Mouse (Mus musculus): ENCODE data around the gene Polr2j. TPM values are rescaled to one million over a fixed set of nuclear protein-coding genes. Genes with fewer than 3 reads are reported as not detected.

Polr2j gene
- total and polyA plus RNA-seq, 3 experiments, result 76.8 to 192 (median 163) TPM

- peaks cover 62% of the 10 kb centered on the region for H3K4me1 ChIP-seq (ENCODE audit: insufficient read depth, low read depth, low read length)
- peaks cover 75% of the 10 kb centered on the region for H3K36me3 ChIP-seq (replicated peaks)
- peak within 1 kb of the TSS; percentile 86 for H3K4me3 ChIP-seq (ENCODE audit: low read depth, low read length)
- H3K9me3 ChIP-seq (replicated peaks), result no peaks in the 10 kb centered on the region
- TF ChIP-seq CTCF (IDR thresholded peaks at IDR 0.05; ENCODE audit: low read depth, low read length), result no peak
- TF ChIP-seq TAL1 (conservative IDR thresholded peaks at IDR 0.05; ENCODE audit: low read depth, low read length), result no peak
- no peak for TF ChIP-seq POLR2AphosphoS5 (IDR thresholded peaks at IDR 0.05; ENCODE audit: insufficient replicate concordance, low read depth, low read length)
- no peak for TF ChIP-seq GATA1 (IDR thresholded peaks at IDR 0.05; ENCODE audit: borderline replicate concordance, low read length)
- TF ChIP-seq GATA2 (IDR thresholded peaks at IDR 0.05; ENCODE audit: borderline replicate concordance, low read depth, low read length), result no peak
- H3K27me3 ChIP-seq (ENCODE audit: insufficient read depth, low read length), result no peaks in the 10 kb centered on the region
- DNase-seq (ENCODE audit: low spot score) (peak; percentile 78), ATAC-seq (ENCODE audit: extremely low read depth, insufficient number of reproducible peaks, low FRiP score, poor library complexity, severe bottlenecking) (peak; percentile 89)
Observed at GRCm38 (mm10) chr5:136135571-136136291, 19.3 kb downstream of the Polr2j start, which contains the start of the genes Lrwd1 and Alkbh4. Lrwd1 (minus strand) TSS chr5:136136074. Alkbh4 (plus strand) TSS chr5:136136146.

- TF ChIP-seq GATA2 (IDR thresholded peaks at IDR 0.05; ENCODE audit: borderline replicate concordance, low read depth, low read length) (no peak), GATA1 (IDR thresholded peaks at IDR 0.05; ENCODE audit: borderline replicate concordance, low read length) (no peak), POLR2AphosphoS5 (IDR thresholded peaks at IDR 0.05; ENCODE audit: insufficient replicate concordance, low read depth, low read length) (no peak), TAL1 (conservative IDR thresholded peaks at IDR 0.05; ENCODE audit: low read depth, low read length) (no peak)
- H3K4me1 ChIP-seq (ENCODE audit: insufficient read depth, low read depth, low read length), result peaks cover 62% of the 10 kb centered on the region
- DNase-seq (ENCODE audit: low spot score) (no peak), ATAC-seq (ENCODE audit: extremely low read depth, insufficient number of reproducible peaks, low FRiP score, poor library complexity, severe bottlenecking) (peak; percentile 11; the same call in 1 of the 2 replicates)
- no peaks in the 10 kb centered on the region for H3K27me3 ChIP-seq (ENCODE audit: insufficient read depth, low read length)
- no peaks in the 10 kb centered on the region for H3K9me3 ChIP-seq (replicated peaks)
- H3K36me3 ChIP-seq (replicated peaks), result peaks cover 75% of the 10 kb centered on the region
- H3K4me3 ChIP-seq (ENCODE audit: low read depth, low read length), result peak overlapping the region; percentile 86
Observed at GRCm38 (mm10) chr5:136136292-136136990, 20.0 kb downstream of the Polr2j start.

- DNase-seq (ENCODE audit: low spot score), result no peak
- peak overlapping the region; percentile 54; the same call in 1 of the 2 replicates for H3K4me3 ChIP-seq (ENCODE audit: low read depth, low read length)
- H3K9me3 ChIP-seq (replicated peaks), result no peaks in the 10 kb centered on the region
- no peaks in the 10 kb centered on the region for H3K27me3 ChIP-seq (ENCODE audit: insufficient read depth, low read length)
- peaks cover 75% of the 10 kb centered on the region for H3K36me3 ChIP-seq (replicated peaks)
- peaks cover 65% of the 10 kb centered on the region for H3K4me1 ChIP-seq (ENCODE audit: insufficient read depth, low read depth, low read length)
- ATAC-seq (ENCODE audit: extremely low read depth, insufficient number of reproducible peaks, low FRiP score, poor library complexity, severe bottlenecking), result no peak
- TF ChIP-seq GATA1 (IDR thresholded peaks at IDR 0.05; ENCODE audit: borderline replicate concordance, low read length) (no peak), CTCF (IDR thresholded peaks at IDR 0.05; ENCODE audit: low read depth, low read length) (peak; percentile 62; the same call in 1 of the 2 replicates)
Observed at GRCm38 (mm10) chr5:136137658-136138274, 21.3 kb downstream of the Polr2j start.

- ATAC-seq (ENCODE audit: extremely low read depth, insufficient number of reproducible peaks, low FRiP score, poor library complexity, severe bottlenecking), result no peak
- H3K4me1 ChIP-seq (ENCODE audit: insufficient read depth, low read depth, low read length), result peaks cover 64% of the 10 kb centered on the region
Observed at GRCm38 (mm10) chr5:136139393-136139792, 23.0 kb downstream of the Polr2j start.

GRCm38 (mm10) chr5:136140057-136140482, 23.6 kb downstream of the Polr2j start:
- Histone ChIP-seq H3K9me3 (replicated peaks) (0 out of 2 replicates have a peak, but pooled peaks cover 4% of the 10 kb centered on the region), H3K4me3 (ENCODE audit: low read depth, low read length) (no peak overlapping the region), H3K4me1 (ENCODE audit: insufficient read depth, low read depth, low read length) (peaks cover 64% of the 10 kb centered on the region), H3K27me3 (ENCODE audit: insufficient read depth, low read length) (no peaks in the 10 kb centered on the region), H3K36me3 (replicated peaks) (peaks cover 54% of the 10 kb centered on the region)
- DNase-seq (ENCODE audit: low spot score) (no peak), ATAC-seq (ENCODE audit: extremely low read depth, insufficient number of reproducible peaks, low FRiP score, poor library complexity, severe bottlenecking) (no peak)
- TF ChIP-seq POLR2AphosphoS5 (IDR thresholded peaks at IDR 0.05; ENCODE audit: insufficient replicate concordance, low read depth, low read length) (no peak), TAL1 (conservative IDR thresholded peaks at IDR 0.05; ENCODE audit: low read depth, low read length) (no peak), CTCF (IDR thresholded peaks at IDR 0.05; ENCODE audit: low read depth, low read length) (no peak), GATA2 (IDR thresholded peaks at IDR 0.05; ENCODE audit: borderline replicate concordance, low read depth, low read length) (no peak), GATA1 (IDR thresholded peaks at IDR 0.05; ENCODE audit: borderline replicate concordance, low read length) (no peak)

More at GRCm38 (mm10) chr5:136139393-136139792, 23.0 kb downstream of the Polr2j start:
- Histone ChIP-seq H3K36me3 (replicated peaks) (peaks cover 61% of the 10 kb centered on the region), H3K27me3 (ENCODE audit: insufficient read depth, low read length) (no peaks in the 10 kb centered on the region), H3K4me3 (ENCODE audit: low read depth, low read length) (no peak overlapping the region; the same call in 1 of the 2 replicates), H3K9me3 (replicated peaks) (0 out of 2 replicates have a peak, but pooled peaks cover 4% of the 10 kb centered on the region)
- DNase-seq (ENCODE audit: low spot score), result no peak
- TF ChIP-seq GATA2 (IDR thresholded peaks at IDR 0.05; ENCODE audit: borderline replicate concordance, low read depth, low read length) (no peak), GATA1 (IDR thresholded peaks at IDR 0.05; ENCODE audit: borderline replicate concordance, low read length) (no peak), TAL1 (conservative IDR thresholded peaks at IDR 0.05; ENCODE audit: low read depth, low read length) (no peak), POLR2AphosphoS5 (IDR thresholded peaks at IDR 0.05; ENCODE audit: insufficient replicate concordance, low read depth, low read length) (no peak), CTCF (IDR thresholded peaks at IDR 0.05; ENCODE audit: low read depth, low read length) (no peak)

- no peak for DNase-seq (ENCODE audit: low spot score)
- Histone ChIP-seq H3K9me3 (replicated peaks) (0 out of 2 replicates have a peak, but pooled peaks cover 4% of the 10 kb centered on the region), H3K4me3 (ENCODE audit: low read depth, low read length) (no peak overlapping the region), H3K27me3 (ENCODE audit: insufficient read depth, low read length) (no peaks in the 10 kb centered on the region), H3K36me3 (replicated peaks) (peaks cover 56% of the 10 kb centered on the region), H3K4me1 (ENCODE audit: insufficient read depth, low read depth, low read length) (peaks cover 72% of the 10 kb centered on the region)
- no peak for TF ChIP-seq TAL1 (conservative IDR thresholded peaks at IDR 0.05; ENCODE audit: low read depth, low read length)
- TF ChIP-seq CTCF (IDR thresholded peaks at IDR 0.05; ENCODE audit: low read depth, low read length), result no peak
- no peak for TF ChIP-seq POLR2AphosphoS5 (IDR thresholded peaks at IDR 0.05; ENCODE audit: insufficient replicate concordance, low read depth, low read length)
- no peak for TF ChIP-seq GATA1 (IDR thresholded peaks at IDR 0.05; ENCODE audit: borderline replicate concordance, low read length)
- no peak for TF ChIP-seq GATA2 (IDR thresholded peaks at IDR 0.05; ENCODE audit: borderline replicate concordance, low read depth, low read length)
- no peak for ATAC-seq (ENCODE audit: extremely low read depth, insufficient number of reproducible peaks, low FRiP score, poor library complexity, severe bottlenecking)
Observed at GRCm38 (mm10) chr5:136142746-136143145, 26.3 kb downstream of the Polr2j start.
